Mouse (Mus musculus): ENCODE data around the gene Apol11b. TPM values are rescaled to one million over a fixed set of nuclear protein-coding genes. Genes with fewer than 3 reads are reported as not detected.
"Not testable (repeated sequence)": the region's sequence is repeated elsewhere in the genome, so short reads cannot be mapped to it uniquely, and the experiment has no call there.

Apol11b gene
- polyA plus RNA-seq (2012), result 0.14 and 0.29 TPM in 2 replicates

DNA sequence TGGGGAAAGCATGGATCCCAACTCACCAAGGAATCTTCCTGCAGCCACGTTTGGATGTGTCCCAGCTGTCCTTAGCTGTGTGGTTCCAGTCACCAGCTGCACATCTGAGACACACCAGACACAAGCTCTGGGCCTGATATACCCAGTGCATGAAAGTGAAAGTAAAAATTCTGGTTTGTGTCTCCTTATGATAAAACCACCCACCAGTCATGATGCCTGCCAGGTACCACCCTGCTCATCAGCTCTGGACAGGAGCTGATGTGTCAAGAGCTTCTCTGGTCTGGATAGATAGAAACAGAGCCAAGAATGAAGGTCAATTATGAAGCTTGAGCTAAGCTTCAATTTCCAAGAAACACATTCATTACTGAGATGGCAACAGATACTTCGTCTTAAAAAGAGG, at the start of gene Apol11b:
Gene Apol11b, minus strand, starts transcription at position 111 of the 400 bp plus-strand sequence.
- not testable (repeated sequence) for H3K4me1 ChIP-seq (ENCODE audit: control insufficient read depth); H3K4me3 ChIP-seq (replicated peaks); H3K9me3 ChIP-seq (ENCODE audit: control insufficient read depth, low read length); H3K27me3 ChIP-seq (ENCODE audit: control insufficient read depth); H3K36me3 ChIP-seq (ENCODE audit: control insufficient read depth)

DNA sequence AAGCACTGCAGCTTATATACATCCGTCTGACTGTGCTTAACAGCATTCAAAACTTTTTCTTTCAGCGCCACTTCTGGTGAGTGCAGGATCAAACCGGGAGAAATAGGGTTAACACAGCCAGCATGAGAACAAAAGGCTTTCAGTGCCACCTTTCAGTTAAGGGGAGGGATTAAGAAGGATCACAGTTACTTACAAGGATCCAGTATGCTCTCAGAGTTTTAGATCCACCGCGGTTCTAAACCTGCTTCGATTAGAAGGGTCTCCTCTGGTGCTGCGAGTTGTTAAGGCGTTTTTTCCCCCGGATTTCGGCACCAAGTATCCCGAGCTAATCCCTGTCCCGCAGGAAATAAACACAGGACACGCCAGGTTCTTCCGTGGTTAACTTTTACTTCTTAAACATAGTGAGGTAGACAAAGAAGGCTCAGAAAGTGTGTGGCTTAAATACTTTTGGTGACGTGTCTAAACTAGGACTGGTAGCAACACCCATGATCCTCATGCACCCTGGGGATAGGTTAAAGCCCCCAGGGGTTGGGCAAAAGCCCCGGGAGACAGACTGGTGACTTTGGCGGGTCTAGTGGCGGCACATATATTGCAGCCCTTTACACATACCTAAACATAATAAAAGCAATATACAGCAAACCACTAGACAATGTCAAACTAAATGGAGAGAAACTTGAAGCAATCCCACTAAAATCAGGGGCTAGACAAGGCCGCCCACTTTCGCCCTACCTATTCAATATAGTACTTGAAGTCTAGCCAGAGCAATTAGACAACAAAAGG, 48.6 kb upstream of the Apol11b start:
- H3K27me3 ChIP-seq (ENCODE audit: control insufficient read depth); H3K4me3 ChIP-seq (replicated peaks); H3K36me3 ChIP-seq (ENCODE audit: control insufficient read depth); H3K9me3 ChIP-seq (ENCODE audit: control insufficient read depth, low read length); H3K4me1 ChIP-seq (ENCODE audit: control insufficient read depth): not testable (repeated sequence)

DNA sequence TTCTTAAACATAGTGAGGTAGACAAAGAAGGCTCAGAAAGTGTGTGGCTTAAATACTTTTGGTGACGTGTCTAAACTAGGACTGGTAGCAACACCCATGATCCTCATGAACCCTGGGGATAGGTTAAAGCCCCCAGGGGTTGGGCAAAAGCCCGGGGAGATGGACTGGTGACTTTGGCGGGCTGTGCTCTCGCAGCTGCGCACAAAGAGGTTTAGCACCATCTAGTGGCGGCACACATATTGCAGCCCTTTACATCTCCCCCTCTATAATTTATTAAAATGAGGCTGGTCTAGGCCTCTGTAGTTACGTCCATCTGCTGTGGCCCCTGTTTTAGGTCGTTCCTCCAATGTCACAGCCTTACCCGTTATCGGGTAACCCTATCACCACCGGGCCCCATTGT, 40.9 kb upstream of the Apol11b start:
- H3K4me3 ChIP-seq (replicated peaks); H3K4me1 ChIP-seq (ENCODE audit: control insufficient read depth); H3K9me3 ChIP-seq (ENCODE audit: control insufficient read depth, low read length); H3K27me3 ChIP-seq (ENCODE audit: control insufficient read depth); H3K36me3 ChIP-seq (ENCODE audit: control insufficient read depth): not testable (repeated sequence)

DNA sequence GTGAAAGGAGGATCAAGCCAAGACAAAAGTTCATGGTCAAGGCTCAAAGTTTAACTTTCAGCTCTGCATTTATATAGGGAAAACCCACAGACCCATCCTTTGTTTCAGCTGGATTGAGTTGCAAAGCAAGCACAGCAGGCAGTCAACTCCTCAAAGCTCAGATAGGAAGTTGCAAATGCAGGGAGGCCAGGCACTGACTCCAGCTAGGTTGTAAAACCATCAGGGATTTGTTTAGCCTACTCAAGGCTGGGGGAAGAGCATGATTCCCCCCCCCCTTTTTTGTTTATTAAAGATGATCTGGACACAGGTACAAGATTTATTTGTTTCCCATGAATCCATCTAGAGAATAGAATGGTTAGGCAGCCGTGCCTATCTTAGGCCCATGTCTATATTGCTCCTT, 31.0 kb upstream of the Apol11b start:
- not testable (repeated sequence) for H3K4me3 ChIP-seq (replicated peaks); H3K36me3 ChIP-seq (ENCODE audit: control insufficient read depth); H3K9me3 ChIP-seq (ENCODE audit: control insufficient read depth, low read length); H3K27me3 ChIP-seq (ENCODE audit: control insufficient read depth); H3K4me1 ChIP-seq (ENCODE audit: control insufficient read depth)

DNA sequence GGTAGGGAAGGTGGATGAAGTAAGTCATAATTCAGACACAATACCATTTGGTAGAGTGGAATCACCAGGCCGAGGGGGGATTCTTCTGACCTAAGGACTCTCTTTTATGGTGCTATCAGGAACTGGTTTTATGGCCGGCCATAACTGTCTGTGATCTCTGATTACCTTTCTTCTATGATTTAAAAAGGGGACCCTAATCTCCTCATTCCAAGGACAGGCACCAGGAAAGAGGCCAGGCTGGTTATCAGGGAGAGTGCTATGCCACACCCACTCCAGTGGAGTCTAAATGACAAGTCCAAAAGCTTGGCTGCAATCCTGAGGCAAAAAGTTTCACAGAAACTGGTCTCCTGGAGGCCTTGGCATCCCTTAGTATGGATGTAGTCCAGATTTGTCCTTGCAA, 18.8 kb upstream of the Apol11b start:
- not testable (repeated sequence) for H3K9me3 ChIP-seq (ENCODE audit: control insufficient read depth, low read length); H3K36me3 ChIP-seq (ENCODE audit: control insufficient read depth); H3K4me3 ChIP-seq (replicated peaks); H3K27me3 ChIP-seq (ENCODE audit: control insufficient read depth); H3K4me1 ChIP-seq (ENCODE audit: control insufficient read depth)

DNA sequence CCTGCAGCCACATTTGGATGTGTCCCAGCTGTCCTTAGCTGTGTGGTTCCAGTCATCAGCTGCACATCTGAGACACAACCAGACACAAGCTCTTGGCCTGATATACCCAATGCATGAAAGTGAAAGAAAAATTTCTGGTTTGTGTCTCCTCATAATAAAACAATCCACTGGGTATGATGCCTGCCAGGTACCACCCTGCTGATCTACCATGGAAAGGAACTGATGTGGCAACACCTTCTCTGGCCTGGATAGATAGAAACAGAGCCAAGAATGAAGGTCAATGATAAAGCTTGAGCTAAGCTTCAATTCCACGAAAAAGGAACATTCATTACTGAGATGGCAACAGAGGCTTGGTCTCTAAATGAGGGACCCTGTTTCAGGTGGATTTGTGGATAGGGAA, 16.7 kb upstream of the Apol11b start:
- H3K27me3 ChIP-seq (ENCODE audit: control insufficient read depth); H3K4me3 ChIP-seq (replicated peaks); H3K4me1 ChIP-seq (ENCODE audit: control insufficient read depth); H3K36me3 ChIP-seq (ENCODE audit: control insufficient read depth); H3K9me3 ChIP-seq (ENCODE audit: control insufficient read depth, low read length): not testable (repeated sequence)

DNA sequence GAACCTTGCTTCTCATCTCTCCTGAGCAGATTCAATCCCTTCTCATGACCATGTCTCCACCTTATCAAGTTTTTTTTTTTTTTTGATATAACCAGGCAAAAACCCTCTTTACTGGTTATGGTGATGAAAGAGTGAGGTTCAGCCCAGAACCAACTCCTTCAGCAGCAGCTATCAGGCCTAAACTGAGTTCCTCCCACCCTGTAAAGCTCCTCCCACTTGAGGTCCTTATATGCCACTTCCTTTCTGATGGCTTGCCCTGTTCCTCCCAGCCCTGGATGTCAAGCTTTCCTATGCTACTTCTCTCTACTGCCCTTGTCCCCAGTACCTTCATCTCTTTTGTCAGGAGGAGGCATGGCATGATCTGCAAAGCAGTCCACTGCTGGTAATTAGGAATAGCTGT, 8.1 kb upstream of the Apol11b start:
- H3K27me3 ChIP-seq (ENCODE audit: control insufficient read depth); H3K9me3 ChIP-seq (ENCODE audit: control insufficient read depth, low read length); H3K4me3 ChIP-seq (replicated peaks); H3K36me3 ChIP-seq (ENCODE audit: control insufficient read depth); H3K4me1 ChIP-seq (ENCODE audit: control insufficient read depth): not testable (repeated sequence)

DNA sequence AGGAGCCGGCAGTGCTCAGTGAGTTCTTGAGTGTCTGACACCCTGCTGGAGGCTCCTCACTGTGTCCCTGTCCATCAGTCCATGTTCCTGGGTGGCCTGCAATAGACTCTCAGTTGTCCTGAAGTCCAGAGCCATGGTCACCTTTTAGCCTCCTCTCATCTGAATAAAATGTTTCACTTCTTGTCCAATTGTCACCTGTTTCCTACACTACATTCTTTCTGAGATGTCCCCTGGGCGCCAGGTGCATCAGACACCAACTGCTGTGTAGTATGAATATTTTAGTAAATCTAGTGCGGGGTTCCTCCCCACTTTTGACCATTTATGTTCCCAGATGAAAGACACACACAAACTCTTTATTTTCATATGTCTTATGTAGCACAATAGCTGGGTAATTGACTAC, 13.3 kb downstream of the Apol11b start:
- not testable (repeated sequence) for H3K9me3 ChIP-seq (ENCODE audit: control insufficient read depth, low read length); H3K27me3 ChIP-seq (ENCODE audit: control insufficient read depth)

DNA sequence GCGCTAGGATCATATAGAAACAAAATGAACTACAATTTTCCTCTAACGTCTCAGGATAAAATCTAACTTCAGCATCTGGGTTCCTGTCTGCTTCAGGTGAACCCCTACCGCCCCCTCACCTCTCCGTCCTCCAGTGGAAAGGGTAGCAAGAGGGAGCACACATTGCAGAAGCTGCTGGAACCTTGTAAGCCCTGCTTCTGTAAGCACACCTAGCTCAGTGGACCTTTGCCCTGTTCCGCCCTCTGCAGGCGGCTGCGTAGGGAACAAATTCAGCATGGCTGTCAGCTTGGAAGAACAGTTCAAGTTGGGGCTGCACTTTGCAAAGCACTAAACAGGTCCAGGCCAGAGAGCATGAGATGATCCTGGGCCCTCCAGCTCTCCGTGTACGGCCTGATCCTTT, 14.4 kb downstream of the Apol11b start:
- not testable (repeated sequence) for H3K4me3 ChIP-seq (replicated peaks); H3K36me3 ChIP-seq (ENCODE audit: control insufficient read depth); H3K9me3 ChIP-seq (ENCODE audit: control insufficient read depth, low read length); H3K4me1 ChIP-seq (ENCODE audit: control insufficient read depth); H3K27me3 ChIP-seq (ENCODE audit: control insufficient read depth)

More for the DNA sequence above, 13.3 kb downstream of the Apol11b start:
- H3K4me1 ChIP-seq (ENCODE audit: control insufficient read depth); H3K36me3 ChIP-seq (ENCODE audit: control insufficient read depth); H3K4me3 ChIP-seq (replicated peaks): not testable (repeated sequence)

DNA sequence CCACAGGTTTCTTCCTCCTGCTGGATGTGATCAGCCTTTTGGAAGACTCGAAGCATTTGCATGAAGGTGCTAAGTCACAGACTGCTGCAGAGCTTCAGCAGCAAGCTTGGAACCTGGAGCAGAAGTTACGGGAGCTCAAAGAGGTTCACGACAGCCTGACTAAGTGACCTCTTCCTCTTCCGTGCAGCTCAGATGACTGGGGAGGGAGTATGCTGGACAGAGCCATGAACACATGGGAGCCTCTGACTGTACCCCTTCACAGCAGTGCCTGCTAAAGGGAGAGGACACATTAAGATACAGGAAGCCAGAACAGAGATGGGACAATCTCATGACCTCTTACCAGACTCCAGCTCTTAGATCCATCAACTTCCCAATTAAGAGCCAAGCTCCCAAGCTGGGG, 16.6 kb downstream of the Apol11b start:
- H3K27me3 ChIP-seq (ENCODE audit: control insufficient read depth); H3K4me3 ChIP-seq (replicated peaks); H3K4me1 ChIP-seq (ENCODE audit: control insufficient read depth); H3K9me3 ChIP-seq (ENCODE audit: control insufficient read depth, low read length); H3K36me3 ChIP-seq (ENCODE audit: control insufficient read depth): not testable (repeated sequence)

DNA sequence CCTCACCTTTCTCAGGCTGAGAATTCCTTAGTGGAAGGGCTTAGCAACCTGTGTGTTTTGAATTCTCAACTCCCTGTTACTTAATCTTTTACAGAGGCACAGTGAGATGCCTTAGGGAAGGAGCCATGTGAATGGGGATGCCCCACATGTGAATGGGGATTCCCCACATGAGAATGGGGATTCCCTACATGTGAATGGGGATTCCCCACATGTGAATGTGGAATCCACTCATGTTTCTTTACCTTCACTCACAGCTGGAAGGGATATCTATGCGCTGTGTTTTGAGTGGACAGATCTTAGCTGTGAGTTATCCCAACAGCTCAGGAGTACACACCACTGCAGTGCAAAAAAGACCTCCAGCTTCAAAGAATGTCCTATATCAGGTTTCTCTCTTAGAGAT, 18.4 kb downstream of the Apol11b start:
- H3K4me3 ChIP-seq (replicated peaks), result no peak overlapping the region
- no peak for TF ChIP-seq GATA1 (IDR thresholded peaks at IDR 0.05; ENCODE audit: low read length)
- no peak for TF ChIP-seq TAL1 (IDR thresholded peaks at IDR 0.05; ENCODE audit: low read length)

More for the DNA sequence above, 18.4 kb downstream of the Apol11b start:
- no peaks in the 10 kb centered on the region for H3K27me3 ChIP-seq (ENCODE audit: control insufficient read depth)
- H3K36me3 ChIP-seq (ENCODE audit: control insufficient read depth), result no peaks in the 10 kb centered on the region
- no peaks in the 10 kb centered on the region for H3K9me3 ChIP-seq (ENCODE audit: control insufficient read depth, low read length)
- no peaks in the 10 kb centered on the region for H3K4me1 ChIP-seq (ENCODE audit: control insufficient read depth)

All from erythroblast, embryonic 14.5 days (primary cell).